Comparison of ENCODE assay signal across 24 mouse cellular contexts in genomic region chr14:71334022-71334421, GRCm38 (mm10).
DNase-seq lines count a peak whose midpoint lies in the region; ATAC-seq and TF ChIP-seq lines count a peak whose summit lies in the region.
"Had no signal": no experiment of that assay in that cellular context is flagged by ENCODE, and none has a peak within 500 bp of the region (broad histone marks: within the 10 kb centered on the region; RNA-seq: fewer than 3 reads in every experiment).

No protein-coding gene starts in this region.

- H3K79me2 ChIP-seq in CH12.LX (replicated peaks; ENCODE audit: control insufficient read depth, extremely low read depth, insufficient read depth, poor library complexity, severe bottlenecking) (no peaks in the 10 kb centered on the region), MEL (ENCODE audit: control insufficient read depth, insufficient read depth, low read length, poor library complexity) (no peaks in the 10 kb centered on the region)

- H3K4me3 ChIP-seq in CH12.LX (replicated peaks in 1 of 3; ENCODE audit: low read depth in 2 of 3, low read length in 2 of 3, poor library complexity in 1 of 3) (no peak overlapping the region), MEL (ENCODE audit: control insufficient read depth in 1 of 2, insufficient read depth in 1 of 2, low read depth in 2 of 2, low read length in 2 of 2) (no peak overlapping the region)
- H3K4me3 ChIP-seq in hindbrain, postnatal 0 days (ENCODE audit: low read length): no peak overlapping the region
- H3K4me3 ChIP-seq: embryonic facial prominence, embryonic 10.5 days; embryonic facial prominence, embryonic 12.5 days; forebrain, embryonic 13.5 days; forebrain, embryonic 15.5 days had no signal

- TF ChIP-seq CTCF in CH12.LX (conservative IDR thresholded peaks at IDR 0.05 in 1 of 2, IDR thresholded peaks at IDR 0.05 in 1 of 2; ENCODE audit: low read depth in 2 of 2, low read length in 2 of 2): no peak
- no peak for TF ChIP-seq CTCF in MEL (IDR thresholded peaks at IDR 0.05 in 2 of 3, conservative IDR thresholded peaks at IDR 0.05 in 1 of 3; ENCODE audit: control insufficient read depth in 1 of 3, insufficient read depth in 1 of 3, low read depth in 2 of 3, low read length in 3 of 3, poor library complexity in 1 of 3, severe bottlenecking in 1 of 3)
- no peak for TF ChIP-seq CTCF in hindbrain, postnatal 0 days (IDR thresholded peaks at IDR 0.05; ENCODE audit: low read depth)

- dilution Hi-C loops in CH12.LX (cut with MboI; ENCODE audit: extremely low pct_ligation_motif_present, extremely low pct_unique_long_range_greater_than_20kb, low sequenced_read_pairs): no loop called here

- in situ Hi-C loops in CH12.LX (cut with MboI; ENCODE audit: low pct_ligation_motif_present, low pct_unique_long_range_greater_than_20kb, low sequenced_read_pairs): no loop called here

- TF ChIP-seq POLR2A in CH12.LX (IDR thresholded peaks at IDR 0.05; ENCODE audit: low read depth, low read length): no peak
- TF ChIP-seq POLR2A in MEL (IDR thresholded peaks at IDR 0.05; ENCODE audit: control insufficient read depth in 1 of 2, insufficient read depth in 1 of 2, low read depth in 1 of 2, low read length in 2 of 2, poor library complexity in 1 of 2): no peak

- ATAC-seq in megakaryocyte progenitor cell, adult 5-6 weeks (replicated peaks; ENCODE audit: poor library complexity): 0 out of 2 replicates have a peak, but pooled peaks have one; percentile 3
- no peak for ATAC-seq in hindbrain, postnatal 0 days
- ATAC-seq: activated CD4-positive, CD25-positive, alpha-beta regulatory T cell, adult 4 months; forebrain, embryonic 13.5 days; forebrain, embryonic 15.5 days; forebrain, postnatal 0 days; Patski had no signal

- H3K27ac ChIP-seq in CH12.LX (ENCODE audit: insufficient read depth, low read depth): no peak overlapping the region
- H3K27ac ChIP-seq in MEL (ENCODE audit: control insufficient read depth, low read depth, low read length): no peak overlapping the region
- H3K27ac ChIP-seq in hindbrain, postnatal 0 days: no peak overlapping the region
- H3K27ac ChIP-seq: embryonic facial prominence, embryonic 10.5 days; embryonic facial prominence, embryonic 12.5 days; forebrain, embryonic 13.5 days; forebrain, embryonic 15.5 days had no signal

- H3K9ac ChIP-seq in CH12.LX (ENCODE audit: insufficient read depth, low read depth): no peak overlapping the region
- no peak overlapping the region for H3K9ac ChIP-seq in MEL (ENCODE audit: control insufficient read depth, low read depth, low read length, poor library complexity, severe bottlenecking)
- H3K9ac ChIP-seq in hindbrain, postnatal 0 days (replicated peaks; ENCODE audit: low read length): no peak overlapping the region
- H3K9ac ChIP-seq: embryonic facial prominence, embryonic 12.5 days; forebrain, embryonic 13.5 days; forebrain, embryonic 15.5 days; forebrain, postnatal 0 days had no signal

- peaks cover 43% of the 10 kb centered on the region for H3K27me3 ChIP-seq in CH12.LX (replicated peaks)
- no peaks in the 10 kb centered on the region for H3K27me3 ChIP-seq in MEL (ENCODE audit: control insufficient read depth in 1 of 2, insufficient read depth in 2 of 2, low read length in 2 of 2)
- H3K27me3 ChIP-seq in hindbrain, postnatal 0 days (ENCODE audit: insufficient read depth, low read length): no peaks in the 10 kb centered on the region
- H3K27me3 ChIP-seq: embryonic facial prominence, embryonic 12.5 days; forebrain, embryonic 13.5 days; forebrain, embryonic 15.5 days; Patski had no signal

- H3K36me3 ChIP-seq in CH12.LX (replicated peaks in 1 of 2; ENCODE audit: control insufficient read depth in 1 of 2, insufficient read depth in 1 of 2, low read length in 1 of 2) (no peaks in the 10 kb centered on the region), MEL (ENCODE audit: control insufficient read depth in 1 of 2, insufficient read depth in 2 of 2, low read length in 2 of 2) (no peaks in the 10 kb centered on the region)
- H3K36me3 ChIP-seq in hindbrain, postnatal 0 days (ENCODE audit: insufficient read depth, low read length): no peaks in the 10 kb centered on the region
- H3K36me3 ChIP-seq: embryonic facial prominence, embryonic 10.5 days; embryonic facial prominence, embryonic 12.5 days; forebrain, embryonic 15.5 days; G1E had no signal

- WGBS in hindbrain, postnatal 0 days: 98% methylated on average over 1 of the region's 1 CpGs

- TF ChIP-seq EP300 in CH12.LX (IDR thresholded peaks at IDR 0.05; ENCODE audit: low read length) (no peak), MEL (IDR thresholded peaks at IDR 0.05; ENCODE audit: low read depth in 1 of 2, low read length in 2 of 2) (no peak)

- no peaks in the 10 kb centered on the region for H3K9me3 ChIP-seq in CH12.LX (replicated peaks; ENCODE audit: low read length)
- no peaks in the 10 kb centered on the region for H3K9me3 ChIP-seq in MEL (replicated peaks; ENCODE audit: insufficient read depth, low read length)
- H3K9me3 ChIP-seq in hindbrain, postnatal 0 days (ENCODE audit: low read length): no peaks in the 10 kb centered on the region
- H3K9me3 ChIP-seq: embryonic facial prominence, embryonic 10.5 days; embryonic facial prominence, embryonic 12.5 days; forebrain, embryonic 13.5 days; forebrain, embryonic 15.5 days had no signal

- H3K4me2 ChIP-seq in CH12.LX (ENCODE audit: insufficient read depth, low read depth, poor library complexity, severe bottlenecking): no peak overlapping the region
- H3K4me2 ChIP-seq in hindbrain, postnatal 0 days (ENCODE audit: low read depth, low read length): no peak overlapping the region
- H3K4me2 ChIP-seq: embryonic facial prominence, embryonic 12.5 days; forebrain, embryonic 13.5 days; forebrain, embryonic 15.5 days had no signal

- H3K4me1 ChIP-seq in CH12.LX (ENCODE audit: control insufficient read depth in 1 of 2, insufficient read depth in 2 of 2) (no peaks in the 10 kb centered on the region), MEL (ENCODE audit: control insufficient read depth in 1 of 2, insufficient read depth in 2 of 2, low read length in 2 of 2) (no peaks in the 10 kb centered on the region)
- H3K4me1 ChIP-seq in hindbrain, postnatal 0 days (ENCODE audit: insufficient read depth, low read length): no peaks in the 10 kb centered on the region
- H3K4me1 ChIP-seq: embryonic facial prominence, embryonic 10.5 days; embryonic facial prominence, embryonic 12.5 days; forebrain, embryonic 13.5 days; forebrain, embryonic 15.5 days had no signal

- DNase-seq in CH12.LX (ENCODE audit: extremely low read depth): no peak
- peak; percentile 28 for DNase-seq in MEL (ENCODE audit: low read depth, low spot score)
- DNase-seq in adipocyte (ENCODE audit: low spot score): peak; percentile 19
- no peak for DNase-seq in hindbrain, postnatal 0 days (ENCODE audit: low spot score)
- no peak for DNase-seq in left cerebral cortex, adult 11 months (ENCODE audit: low spot score)
- no peak for DNase-seq in layer of hippocampus, adult 9-11 months
- DNase-seq: adrenal gland, adult 2 months; adrenal gland, postnatal 10 days; adrenal gland, postnatal 25 days; cerebellum, adult 11 months; cerebellum, adult 18-20 months; cerebellum, adult 8-10 months; cerebellum, adult 9-11 months; cerebellum, postnatal 14 days; cerebellum, postnatal 36 days; forebrain, postnatal 0 days had no signal

- TF ChIP-seq RAD21 in CH12.LX (IDR thresholded peaks at IDR 0.05; ENCODE audit: low read depth, low read length): no peak
- TF ChIP-seq RAD21 in MEL (IDR thresholded peaks at IDR 0.05; ENCODE audit: low read depth, low read length): no peak

TF ChIP-seq in CH12.LX, 34 proteins besides CTCF, POLR2A, EP300 and RAD21:
- TF ChIP-seq USF1 (IDR thresholded peaks at IDR 0.05; ENCODE audit: low read depth, low read length) (no peak), ZNF384 (IDR thresholded peaks at IDR 0.05; ENCODE audit: low read depth, low read length) (0 out of 2 replicates have a peak, but pooled peaks have one; percentile 21)

TF ChIP-seq in MEL, 35 proteins besides CTCF, POLR2A, EP300 and RAD21:
- no peak for TF ChIP-seq BHLHE40 (IDR thresholded peaks at IDR 0.05; ENCODE audit: borderline replicate concordance, low read depth, low read length)
- no peak for TF ChIP-seq ETS1 (IDR thresholded peaks at IDR 0.05; ENCODE audit: low read depth, low read length)
- TF ChIP-seq ZNF384 (IDR thresholded peaks at IDR 0.05; ENCODE audit: low read depth, low read length): peak; percentile 93
- TF ChIP-seq ZKSCAN1 (IDR thresholded peaks at IDR 0.05; ENCODE audit: low read depth, low read length): no peak

Comparison
In these comparisons a context has a peak if more than half of its experiments do, and no peak if none do; other contexts are left out.
1. DNase-seq: peak in MEL (single experiment) and adipocyte (single experiment); none in CH12.LX (single experiment), hindbrain, postnatal 0 days (single experiment), left cerebral cortex, adult 11 months (single experiment) and layer of hippocampus, adult 9-11 months (single experiment).
2. Of the 35 proteins assayed by ChIP-seq in both MEL and CH12.LX: peak only in MEL: none; only in CH12.LX: none; in both: ZNF384; in neither: 34.